Mouse (Mus musculus) CH12.LX (cell line): ENCODE results near the gene Fam92b. TPM values are rescaled to one million over a fixed set of nuclear protein-coding genes. Genes with fewer than 3 reads are reported as not detected.

Experiments
- DNase-seq: peaks from one replicate; pipeline ENCODE4 v3.0.0-alpha.2; 2013; ENCODE audit errors: extremely low read depth
- H3K27ac ChIP-seq: 2 replicates; pipeline ENCODE4 v1.5.1; 2012; ENCODE audit warnings: low read depth, mild to moderate bottlenecking, control low read depth, moderate library complexity; ENCODE audit not compliant: insufficient read depth
- H3K27me3 ChIP-seq: replicated peaks from 2 replicates; pipeline ENCODE3; 2012; ENCODE audit warnings: inconsistent platforms
- H3K36me3 ChIP-seq, 2 experiments: replicated peaks in 1 of 2; 2 replicates each; pipeline versions ENCODE3 to v1.6.1; 2012; ENCODE audit warnings: inconsistent platforms in 1 of 2, low read length in 1 of 2, mild to moderate bottlenecking in 1 of 2, mixed read lengths in 1 of 2, moderate library complexity in 1 of 2; ENCODE audit not compliant: control insufficient read depth in 1 of 2, insufficient read depth in 1 of 2
- H3K4me1 ChIP-seq, 2 experiments: 2 replicates each; pipeline ENCODE4 v1.6.1; 2012; ENCODE audit warnings: inconsistent platforms in 1 of 2, moderate library complexity in 1 of 2; ENCODE audit not compliant: insufficient read depth in 2 of 2, control insufficient read depth in 1 of 2
- H3K4me2 ChIP-seq: 2 replicates; pipeline ENCODE4 v1.6.1; 2012; ENCODE audit warnings: low read depth, mild to moderate bottlenecking, control low read depth; ENCODE audit not compliant: poor library complexity, insufficient read depth, severe bottlenecking
- H3K4me3 ChIP-seq, 3 experiments: fragments of 150-350 bp in 1 of 3; sonication (generic) in 1 of 3; replicated peaks in 1 of 3; 2 replicates each; pipeline versions ENCODE3 to v1.5.1; 2011 to 2012; ENCODE audit warnings: low read depth in 2 of 3, low read length in 2 of 3, mild to moderate bottlenecking in 2 of 3, moderate library complexity in 2 of 3, control low read depth in 1 of 3, improper control_type of control experiment in 1 of 3, inconsistent platforms in 1 of 3, mixed read lengths in 1 of 3; ENCODE audit not compliant: poor library complexity in 1 of 3
- H3K79me2 ChIP-seq: replicated peaks from 2 replicates; pipeline ENCODE4 v1.6.1; 2012; ENCODE audit warnings: mild to moderate bottlenecking, moderate library complexity; ENCODE audit not compliant: control insufficient read depth, poor library complexity, insufficient read depth, severe bottlenecking; ENCODE audit errors: extremely low read depth
- H3K9ac ChIP-seq: 2 replicates; pipeline ENCODE4 v1.6.1; 2012; ENCODE audit warnings: low read depth, mild to moderate bottlenecking, control low read depth, moderate library complexity; ENCODE audit not compliant: insufficient read depth
- H3K9me3 ChIP-seq: replicated peaks from 2 replicates; pipeline ENCODE3; 2012; ENCODE audit warnings: low read length, inconsistent platforms, mixed read lengths
- BHLHE40 ChIP-seq: IDR thresholded peaks from 2 replicates; pipeline ENCODE4 v1.6.1; 2011; ENCODE audit warnings: mild to moderate bottlenecking, low read depth, low read length, improper control_type of control experiment
- CHD2 ChIP-seq: IDR thresholded peaks from 2 replicates; pipeline ENCODE4 v1.6.1; 2011; ENCODE audit warnings: low read length, improper control_type of control experiment
- ELF1 ChIP-seq: IDR thresholded peaks from 2 replicates; pipeline ENCODE4 v1.6.1; 2014; ENCODE audit warnings: low read depth, mild to moderate bottlenecking, inconsistent platforms, low read length, improper control_type of control experiment
- EP300 ChIP-seq: IDR thresholded peaks from 2 replicates; pipeline ENCODE4 v1.6.1; 2011; ENCODE audit warnings: low read length, improper control_type of control experiment
- ETS1 ChIP-seq: conservative IDR thresholded peaks from 2 replicates; pipeline ENCODE4 v1.6.1; 2012; ENCODE audit warnings: low read depth, mild to moderate bottlenecking, inconsistent platforms, low read length, improper control_type of control experiment, moderate library complexity
- GABPA ChIP-seq: IDR thresholded peaks from 2 replicates; pipeline ENCODE4 v1.6.1; 2012; ENCODE audit warnings: low read depth, low read length, improper control_type of control experiment, inconsistent platforms; ENCODE audit not compliant: insufficient replicate concordance
- HCFC1 ChIP-seq: IDR thresholded peaks from 2 replicates; pipeline ENCODE4 v1.6.1; 2012; ENCODE audit warnings: low read depth, mild to moderate bottlenecking, inconsistent platforms, low read length, improper control_type of control experiment
- JUND ChIP-seq: conservative IDR thresholded peaks from 2 replicates; pipeline ENCODE4 v1.6.1; 2011; ENCODE audit warnings: low read depth, low read length, improper control_type of control experiment
- KAT2A ChIP-seq: IDR thresholded peaks from 2 replicates; pipeline ENCODE4 v1.6.1; 2012; ENCODE audit warnings: low read length, improper control_type of control experiment, inconsistent platforms; ENCODE audit not compliant: insufficient replicate concordance
- MAFK ChIP-seq: IDR thresholded peaks from 2 replicates; pipeline ENCODE4 v1.6.1; 2011; ENCODE audit warnings: low read length, improper control_type of control experiment; ENCODE audit not compliant: insufficient replicate concordance
- MAZ ChIP-seq: IDR thresholded peaks from 2 replicates; pipeline ENCODE4 v1.6.1; 2012; ENCODE audit warnings: low read depth, mild to moderate bottlenecking, inconsistent platforms, low read length, improper control_type of control experiment, moderate library complexity
- MEF2A ChIP-seq: IDR thresholded peaks from 2 replicates; pipeline ENCODE4 v1.6.1; 2014; ENCODE audit warnings: low read depth, mild to moderate bottlenecking, inconsistent platforms, low read length, improper control_type of control experiment, borderline replicate concordance
- MXI1 ChIP-seq: IDR thresholded peaks from 2 replicates; pipeline ENCODE4 v1.6.1; 2011; ENCODE audit warnings: mild to moderate bottlenecking, low read depth, low read length, improper control_type of control experiment
- MYC ChIP-seq: IDR thresholded peaks from 2 replicates; pipeline ENCODE4 v1.6.1; 2011; ENCODE audit warnings: low read depth, mild to moderate bottlenecking, improper control_type of control experiment, low read length
- NELFE ChIP-seq: IDR thresholded peaks from 2 replicates; pipeline ENCODE4 v1.6.1; 2011; ENCODE audit warnings: low read depth, low read length, improper control_type of control experiment
- NRF1 ChIP-seq: IDR thresholded peaks from 2 replicates; pipeline ENCODE4 v1.6.1; 2014; ENCODE audit warnings: low read depth, mild to moderate bottlenecking, inconsistent platforms, low read length, improper control_type of control experiment, moderate library complexity
- POLR2A ChIP-seq: IDR thresholded peaks from 2 replicates; pipeline ENCODE4 v1.6.1; 2011; ENCODE audit warnings: low read depth, mild to moderate bottlenecking, improper control_type of control experiment, low read length
- RAD21 ChIP-seq: IDR thresholded peaks from 2 replicates; pipeline ENCODE4 v1.6.1; 2011; ENCODE audit warnings: low read depth, mild to moderate bottlenecking, low read length, improper control_type of control experiment, moderate library complexity
- RCOR1 ChIP-seq: conservative IDR thresholded peaks from 2 replicates; pipeline ENCODE4 v1.6.1; 2012; ENCODE audit warnings: low read depth, mild to moderate bottlenecking, inconsistent platforms, low read length, improper control_type of control experiment
- SIN3A ChIP-seq: IDR thresholded peaks from 2 replicates; pipeline ENCODE4 v1.6.1; 2012; ENCODE audit warnings: low read length, improper control_type of control experiment, inconsistent platforms
- SMC3 ChIP-seq: IDR thresholded peaks from 2 replicates; pipeline ENCODE4 v1.6.1; 2011; ENCODE audit warnings: low read depth, low read length, improper control_type of control experiment
- TBP ChIP-seq: conservative IDR thresholded peaks from 2 replicates; pipeline ENCODE4 v1.6.1; 2011; ENCODE audit warnings: low read depth, low read length, improper control_type of control experiment
- TCF12 ChIP-seq: IDR thresholded peaks from 2 replicates; pipeline ENCODE4 v1.6.1; 2014; ENCODE audit warnings: low read depth, mild to moderate bottlenecking, inconsistent platforms, low read length, improper control_type of control experiment
- UBTF ChIP-seq: IDR thresholded peaks from 2 replicates; pipeline ENCODE4 v1.6.1; 2012; ENCODE audit warnings: low read depth, mild to moderate bottlenecking, inconsistent platforms, low read length, improper control_type of control experiment, moderate library complexity
- USF1 ChIP-seq: IDR thresholded peaks from 2 replicates; pipeline ENCODE4 v1.6.1; 2014; ENCODE audit warnings: low read depth, mild to moderate bottlenecking, inconsistent platforms, low read length, improper control_type of control experiment
- USF2 ChIP-seq: conservative IDR thresholded peaks from 2 replicates; pipeline ENCODE4 v1.6.1; 2011; ENCODE audit warnings: low read depth, low read length, improper control_type of control experiment
- ZC3H11A ChIP-seq: IDR thresholded peaks from 2 replicates; pipeline ENCODE4 v1.6.1; 2012; ENCODE audit warnings: low read depth, mild to moderate bottlenecking, inconsistent platforms, low read length, improper control_type of control experiment
- ZKSCAN1 ChIP-seq: IDR thresholded peaks from 2 replicates; pipeline ENCODE4 v1.6.1; 2012; ENCODE audit warnings: low read depth, inconsistent platforms, low read length, improper control_type of control experiment, borderline replicate concordance
- ZMIZ1 ChIP-seq: IDR thresholded peaks from 2 replicates; pipeline ENCODE4 v1.6.1; 2012; ENCODE audit warnings: low read depth, mild to moderate bottlenecking, inconsistent platforms, low read length, improper control_type of control experiment
- dilution Hi-C: fragments of 300-500 bp; cut with MboI; formaldehyde crosslinking; loops from 2 replicates; pipeline ENCODE4 v1.14.3; 2020; ENCODE audit warnings: low sequenced_read_pairs; ENCODE audit not compliant: extremely low pct_unique_long_range_greater_than_20kb, extremely low pct_ligation_motif_present
- in situ Hi-C: fragments of 300-500 bp; cut with MboI; formaldehyde crosslinking; loops from 3 replicates; pipeline ENCODE4 v1.14.3; 2019; ENCODE audit warnings: low sequenced_read_pairs, low pct_ligation_motif_present, low pct_unique_long_range_greater_than_20kb, mixed read lengths
- polyA plus RNA-seq: library from polyadenylated mRNA; unstranded; fragments of >175 nt; gene quantifications from 2 replicates; pipeline ENCODE4 v1.2.1, GENCODE M21; 2012; ENCODE audit warnings: low read depth; ENCODE audit not compliant: insufficient read length
- total RNA-seq, 2 experiments: library from RNA; depleted of rRNA; stranded (reverse); fragments of 300-350 nt in 1 of 2; fragments of >200 nt in 1 of 2; gene quantifications; 2 replicates each; pipeline ENCODE4 v1.2.3; 2012 to 2014

The Fam92b gene
- total RNA-seq (2012; rRNA removed) (not detected in 2 replicates), total RNA-seq (2014; rRNA removed) (not detected in 2 replicates), polyA plus RNA-seq (not detected in 2 replicates)

- dilution Hi-C loops: no loop called here
- DNase-seq: peak; percentile 87
These were observed at the start of gene Fam92b for GRCm38 (mm10) chr8:120177318-120178123. TSS of gene Fam92b (minus strand) at chr8:120177466.

GRCm38 (mm10) chr8:120225421-120226151 is 48.3 kb upstream of the Fam92b start:
- Histone ChIP-seq H3K79me2 (no peaks in the 10 kb centered on the region), H3K27ac (peak overlapping the region; percentile 91), H3K4me2 (peak overlapping the region; percentile 37), H3K9me3 (peaks cover 11% of the 10 kb centered on the region), H3K4me1 (peaks cover 39 to 55% of the 10 kb centered on the region in 2 experiments), H3K4me3 (peak overlapping the region in 2 of 3 experiments; percentile 7 to 26), H3K36me3 (no peaks in the 10 kb centered on the region), H3K9ac (peak overlapping the region; percentile 41; the same call in 1 of the 2 replicates), H3K27me3 (no peaks in the 10 kb centered on the region)
- DNase-seq: peak; percentile 87
- in situ Hi-C loops: no loop called here
- dilution Hi-C loops: no loop called here
- TF ChIP-seq POLR2A: peak; percentile 29; the same call in 1 of the 2 replicates
- no peak for TF ChIP-seq RAD21
- TF ChIP-seq MAFK: peak; percentile 92
- TF ChIP-seq SMC3: peak; percentile 1; the same call in 1 of the 2 replicates
- TF ChIP-seq MEF2A: no peak; the same call in 1 of the 2 replicates
- no peak; the same call in 1 of the 2 replicates for TF ChIP-seq MYC
- TF ChIP-seq GABPA: no peak
- peak; percentile 93 for TF ChIP-seq ETS1
- no peak for TF ChIP-seq NELFE
- no peak for TF ChIP-seq USF2
- peak; percentile 84 for TF ChIP-seq EP300
- no peak for TF ChIP-seq MAZ
- TF ChIP-seq BHLHE40: peak; percentile 94
- no peak for TF ChIP-seq TBP
- TF ChIP-seq TCF12: peak; percentile 80
- TF ChIP-seq ZMIZ1: no peak
- peak; percentile 81 for TF ChIP-seq SIN3A
- TF ChIP-seq NRF1: no peak
- no peak for TF ChIP-seq UBTF
- TF ChIP-seq CHD2: peak; percentile 26; the same call in 1 of the 2 replicates
- TF ChIP-seq USF1: no peak
- peak; percentile 44; the same call in 1 of the 2 replicates for TF ChIP-seq ELF1
- TF ChIP-seq ZKSCAN1: no peak

More at GRCm38 (mm10) chr8:120177318-120178123, at the start of gene Fam92b:
- TF ChIP-seq HCFC1 (no peak), JUND (no peak), SIN3A (peak; percentile 74), TBP (no peak), MXI1 (peak; percentile 77), UBTF (no peak), MAZ (no peak), ZC3H11A (no peak), KAT2A (no peak), GABPA (no peak), MEF2A (no peak), SMC3 (no peak), TCF12 (peak; percentile 26; the same call in 1 of the 2 replicates), RCOR1 (no peak)
- in situ Hi-C loops: no loop called here
- Histone ChIP-seq H3K4me3 (no peak within 1 kb of the TSS), H3K9me3 (peaks cover 4% of the 10 kb centered on the region), H3K36me3 (no peaks in the 10 kb centered on the region), H3K9ac (no peak within 1 kb of the TSS), H3K79me2 (no peaks in the 10 kb centered on the region), H3K4me2 (peak within 1 kb of the TSS; percentile 66), H3K4me1 (peaks cover 12 to 48% of the 10 kb centered on the region in 2 experiments), H3K27ac (no peak within 1 kb of the TSS), H3K27me3 (peaks cover 46% of the 10 kb centered on the region)
